Mouse (Mus musculus) induced T-regulatory cell, adult 2 months (primary cell): ENCODE results near the gene Atxn7l1.

Experiments
- DNase-seq: peaks from one replicate; pipeline ENCODE4 v3.0.0-alpha.2; 2012; ENCODE audit warnings: low read depth

Atxn7l1 gene

GRCm38 (mm10) chr12:33322547-33322946, 175.1 kb downstream of the Atxn7l1 start:
- peak; percentile 62 for DNase-seq

GRCm38 (mm10) chr12:33323821-33324220, 176.3 kb downstream of the Atxn7l1 start:
- DNase-seq, result no peak

GRCm38 (mm10) chr12:33325424-33325823, 177.9 kb downstream of the Atxn7l1 start:
- no peak for DNase-seq

- DNase-seq, result no peak
These were observed 184.6 kb downstream of the Atxn7l1 start for GRCm38 (mm10) chr12:33332046-33332445.

GRCm38 (mm10) chr12:33332796-33333195, 185.3 kb downstream of the Atxn7l1 start:
- no peak for DNase-seq

- peak; percentile 87 for DNase-seq
These were observed 186.4 kb downstream of the Atxn7l1 start for GRCm38 (mm10) chr12:33333914-33334313.

GRCm38 (mm10) chr12:33334511-33334910, 187.0 kb downstream of the Atxn7l1 start:
- DNase-seq, result no peak

GRCm38 (mm10) chr12:33334951-33335350, 187.5 kb downstream of the Atxn7l1 start:
- no peak for DNase-seq

- no peak for DNase-seq
These were observed 187.9 kb downstream of the Atxn7l1 start for GRCm38 (mm10) chr12:33335410-33335809.

- DNase-seq, result no peak
These were observed 189.2 kb downstream of the Atxn7l1 start for GRCm38 (mm10) chr12:33336561-33337125.

GRCm38 (mm10) chr12:33337289-33337688, 189.8 kb downstream of the Atxn7l1 start:
- DNase-seq, result no peak

GRCm38 (mm10) chr12:33338170-33338569, 190.7 kb downstream of the Atxn7l1 start:
- DNase-seq, result no peak

GRCm38 (mm10) chr12:33339822-33340221, 192.3 kb downstream of the Atxn7l1 start:
- DNase-seq, result no peak

GRCm38 (mm10) chr12:33340698-33341097, 193.2 kb downstream of the Atxn7l1 start:
- no peak for DNase-seq

GRCm38 (mm10) chr12:33341351-33341892, 193.9 kb downstream of the Atxn7l1 start:
- no peak for DNase-seq

GRCm38 (mm10) chr12:33344970-33345772, 197.7 kb downstream of the Atxn7l1 start:
- no peak for DNase-seq

- DNase-seq, result no peak
These were observed 198.4 kb downstream of the Atxn7l1 start for GRCm38 (mm10) chr12:33345773-33346435.

- no peak for DNase-seq
These were observed 205.2 kb downstream of the Atxn7l1 start for GRCm38 (mm10) chr12:33352671-33353070.

GRCm38 (mm10) chr12:33358345-33358744, 210.9 kb downstream of the Atxn7l1 start:
- DNase-seq, result no peak

GRCm38 (mm10) chr12:33359209-33359608, 211.7 kb downstream of the Atxn7l1 start:
- DNase-seq, result no peak

- DNase-seq, result no peak
These were observed 212.5 kb downstream of the Atxn7l1 start for GRCm38 (mm10) chr12:33359878-33360482.

- DNase-seq, result no peak
These were observed 213.2 kb downstream of the Atxn7l1 start for GRCm38 (mm10) chr12:33360729-33361128.
